Mouse (Mus musculus) cerebellum, adult 11-12 months (tissue): Measurements from ENCODE around the gene Ovol1.
A peak's percentile ranks its signal among the peaks of the same experiment; 100 is the strongest.

Source experiments
- DNase-seq: peaks from one replicate; pipeline ENCODE4 v3.0.0; 2022

The Ovol1 gene

DNA sequence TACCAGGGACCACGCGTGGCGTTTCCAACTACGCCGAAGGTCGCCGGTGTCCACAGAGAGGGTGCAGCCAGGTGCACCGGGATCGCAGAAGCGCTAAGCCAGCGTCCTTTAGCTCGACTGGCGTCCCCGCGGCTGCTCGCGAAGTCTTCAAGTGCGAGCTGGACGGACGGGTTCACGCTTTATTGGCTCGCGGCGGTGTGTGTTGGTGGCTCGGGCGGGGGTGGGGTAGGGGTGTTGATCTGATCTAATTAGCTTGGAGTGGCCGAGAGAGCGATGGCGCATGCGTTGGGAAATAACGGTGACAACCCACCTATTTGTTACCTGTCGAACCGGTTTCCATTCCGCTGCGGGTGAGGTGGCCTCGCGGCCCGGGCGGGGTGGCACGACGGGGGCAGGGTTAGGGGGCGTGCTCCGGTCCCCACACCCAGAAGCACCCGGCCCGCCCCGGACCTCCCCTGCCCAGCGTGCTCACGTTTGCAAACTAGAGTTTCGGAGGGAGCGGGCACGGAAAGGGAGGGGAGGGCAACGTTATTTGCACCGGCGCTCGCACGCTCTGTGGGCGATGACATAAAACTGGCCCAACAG, at the start of gene Ovol1:
Gene Ovol1, minus strand, starts transcription at position 190 of the 585 bp plus-strand sequence.
- no peak for DNase-seq

DNA sequence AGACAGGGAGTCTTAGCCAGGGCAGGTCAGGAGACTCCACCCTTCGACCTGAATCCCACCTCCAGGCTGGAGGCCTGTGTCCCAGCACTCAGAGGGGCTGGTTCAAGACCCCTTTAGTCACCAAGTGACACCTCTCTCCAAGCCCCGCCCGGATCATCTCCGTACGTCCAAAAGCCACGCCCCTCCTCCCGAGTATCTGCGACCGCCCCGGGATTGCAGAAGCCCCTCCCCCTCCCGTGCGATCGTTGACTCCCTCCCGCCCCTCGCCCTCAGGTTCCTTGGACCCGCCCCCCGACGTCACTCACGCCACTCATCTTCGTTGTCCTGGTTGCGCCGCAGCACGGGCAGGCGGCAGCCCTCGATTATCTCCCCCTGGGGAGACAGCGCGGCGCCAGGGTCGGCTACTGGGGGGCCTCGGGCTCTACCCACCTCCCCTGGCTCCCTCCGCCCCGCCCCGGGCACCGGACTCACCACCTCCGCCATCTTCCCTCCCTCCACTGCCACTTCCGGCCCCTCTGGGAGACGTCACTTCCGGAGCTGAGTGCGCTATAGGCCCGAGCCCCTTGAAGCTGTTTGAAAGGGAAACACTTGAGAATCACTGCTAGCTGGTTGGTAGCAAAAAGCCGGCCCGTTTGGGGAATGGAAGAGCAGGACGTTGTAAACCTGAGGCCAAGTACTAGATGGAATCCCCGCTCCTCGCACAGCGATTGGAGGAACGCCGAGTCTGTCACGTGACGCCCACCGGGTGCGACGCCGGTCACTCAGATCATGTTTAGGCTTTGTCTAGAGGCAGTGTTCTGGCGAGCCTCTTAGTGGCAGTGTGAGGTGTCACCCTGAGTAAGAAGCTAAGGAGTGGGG, 49.3 kb upstream of the Ovol1 start, which contains the start of gene Kat5:
Gene Kat5, minus strand, starts transcription at position 691 of the 858 bp plus-strand sequence.
- DNase-seq: peak; percentile 92

DNA sequence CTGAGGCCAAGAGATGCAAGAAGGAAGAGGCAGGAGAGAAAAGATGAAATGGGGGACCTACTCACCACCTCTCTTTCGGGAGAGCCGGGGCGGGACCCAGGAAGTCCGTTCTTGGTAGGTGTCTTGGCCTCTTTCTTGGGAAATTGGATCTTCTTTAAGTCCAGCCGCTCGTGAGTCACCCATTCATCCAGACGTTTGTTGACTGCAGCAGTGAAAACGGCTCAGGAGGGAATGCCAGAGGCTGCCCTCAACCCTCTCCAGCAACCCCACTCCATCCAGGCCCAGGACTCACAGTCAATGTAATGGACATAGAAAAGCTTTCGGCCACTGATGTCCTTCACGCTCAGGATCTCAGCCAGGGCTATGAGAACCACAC, 48.7 kb upstream of the Ovol1 start:
- DNase-seq: no peak

DNA sequence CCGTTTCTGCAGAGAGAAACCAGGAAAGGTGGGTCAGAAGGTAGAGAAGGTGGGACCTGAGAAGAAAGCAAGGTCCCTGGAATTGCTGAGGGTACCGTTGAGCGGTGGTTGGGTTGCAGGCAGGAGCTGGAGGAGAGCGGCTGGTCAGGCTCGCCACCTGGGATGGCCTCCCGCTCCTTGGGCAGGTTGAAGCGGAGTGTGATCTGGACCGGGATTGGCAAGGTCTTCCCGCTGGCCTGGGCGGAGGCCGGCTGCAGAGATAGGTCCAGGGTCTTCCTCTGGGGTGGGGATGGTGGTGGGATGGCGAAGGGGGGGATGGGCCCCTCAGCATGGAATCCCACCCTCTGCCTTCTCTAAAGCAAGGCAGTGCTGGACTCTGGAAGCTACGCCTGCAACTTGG, 48.3 kb upstream of the Ovol1 start:
- peak; percentile 36 for DNase-seq

DNA sequence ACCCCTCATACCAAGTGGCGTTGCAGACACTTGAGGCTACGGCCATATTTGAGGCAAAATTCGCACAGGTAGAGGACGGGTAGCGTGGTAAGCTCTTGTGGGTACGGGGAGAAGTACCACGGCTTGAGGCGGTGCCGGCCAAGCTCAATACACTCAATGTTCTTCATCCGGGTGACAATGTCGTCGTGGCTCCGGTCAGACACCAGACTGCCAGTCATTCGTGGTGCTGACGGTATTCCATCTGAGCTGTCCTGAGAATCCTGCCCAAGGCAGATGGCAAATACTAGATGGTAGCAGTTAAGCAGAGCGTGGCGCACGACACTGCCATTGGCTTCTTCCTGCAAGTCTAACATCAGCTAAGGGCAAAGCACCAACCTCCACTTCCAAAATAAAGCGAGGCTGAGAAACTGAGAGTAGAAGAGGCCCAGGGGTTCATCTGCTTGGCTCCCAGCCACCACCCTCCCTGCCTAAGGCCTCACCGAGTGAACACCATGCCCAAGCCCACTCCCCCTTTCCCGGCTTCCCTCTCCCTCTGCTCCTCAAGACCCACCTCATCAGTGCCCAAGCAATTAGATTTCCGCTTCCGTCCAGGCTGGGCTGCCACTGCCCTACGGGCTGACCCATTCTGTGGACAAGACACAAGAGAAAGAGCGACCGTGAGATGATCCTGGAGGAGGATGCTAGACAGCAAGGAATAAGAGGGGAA, 47.4 kb upstream of the Ovol1 start:
- peak; percentile 42 for DNase-seq

DNA sequence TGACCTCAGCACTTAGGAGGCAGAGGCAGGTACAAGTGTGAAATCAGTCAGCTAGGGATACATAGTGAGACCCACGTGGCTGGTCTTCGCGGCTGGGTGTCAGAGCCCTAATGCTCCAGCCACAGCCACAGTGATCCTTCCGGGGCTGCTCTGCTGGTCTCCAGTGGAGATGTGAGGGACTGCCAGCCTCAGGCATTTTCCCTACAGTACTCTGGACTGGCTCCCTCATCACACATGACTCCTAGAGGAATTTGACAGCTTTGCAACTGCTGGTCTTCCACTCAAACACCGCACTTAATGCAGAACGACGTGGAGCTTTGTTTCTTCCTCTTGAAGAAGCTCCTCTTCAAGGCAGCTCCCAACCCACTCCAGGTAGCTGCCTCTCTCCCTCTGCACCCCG, 45.8 kb upstream of the Ovol1 start:
- peak; percentile 8 for DNase-seq

DNA sequence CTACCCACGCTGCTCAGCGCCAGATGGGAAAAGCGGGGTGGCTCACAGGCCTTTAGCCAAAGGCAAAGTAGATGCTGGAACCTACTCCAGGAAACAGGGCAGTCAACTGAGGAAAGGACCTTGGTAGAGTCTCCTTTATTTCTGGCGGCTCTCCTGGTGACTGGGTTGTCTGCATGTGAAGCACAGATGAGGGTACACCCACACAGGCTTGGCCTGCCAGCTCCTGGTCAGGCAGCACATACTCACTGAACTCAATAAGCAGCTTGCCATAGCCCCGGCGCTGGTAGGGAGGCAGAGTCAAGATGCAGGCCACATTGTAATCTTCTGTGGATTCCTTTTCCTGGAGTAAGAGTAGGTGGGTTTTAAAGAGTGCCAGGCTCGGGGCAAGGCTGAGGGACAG, 44.7 kb upstream of the Ovol1 start:
- DNase-seq: peak; percentile 20

DNA sequence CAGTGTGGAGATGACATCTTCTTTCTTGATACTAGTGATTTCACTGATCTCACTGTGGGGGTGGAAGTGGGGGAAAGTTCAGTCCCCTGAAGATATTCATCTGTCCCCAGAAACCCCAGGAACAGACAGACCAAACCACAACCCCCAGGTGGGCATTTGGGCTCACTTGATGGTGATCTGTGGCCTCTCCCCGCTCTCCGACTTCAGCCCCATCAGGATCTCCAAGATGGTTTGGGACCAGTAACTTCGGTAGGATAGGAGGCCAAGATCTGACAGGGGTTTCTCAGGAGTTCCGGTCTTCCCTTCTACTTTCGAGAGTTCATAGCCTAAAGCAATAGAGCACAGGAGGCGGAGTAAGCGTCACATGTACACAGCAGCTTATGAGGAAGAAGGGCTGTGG, 43.2 kb upstream of the Ovol1 start:
- DNase-seq: peak; percentile 20

DNA sequence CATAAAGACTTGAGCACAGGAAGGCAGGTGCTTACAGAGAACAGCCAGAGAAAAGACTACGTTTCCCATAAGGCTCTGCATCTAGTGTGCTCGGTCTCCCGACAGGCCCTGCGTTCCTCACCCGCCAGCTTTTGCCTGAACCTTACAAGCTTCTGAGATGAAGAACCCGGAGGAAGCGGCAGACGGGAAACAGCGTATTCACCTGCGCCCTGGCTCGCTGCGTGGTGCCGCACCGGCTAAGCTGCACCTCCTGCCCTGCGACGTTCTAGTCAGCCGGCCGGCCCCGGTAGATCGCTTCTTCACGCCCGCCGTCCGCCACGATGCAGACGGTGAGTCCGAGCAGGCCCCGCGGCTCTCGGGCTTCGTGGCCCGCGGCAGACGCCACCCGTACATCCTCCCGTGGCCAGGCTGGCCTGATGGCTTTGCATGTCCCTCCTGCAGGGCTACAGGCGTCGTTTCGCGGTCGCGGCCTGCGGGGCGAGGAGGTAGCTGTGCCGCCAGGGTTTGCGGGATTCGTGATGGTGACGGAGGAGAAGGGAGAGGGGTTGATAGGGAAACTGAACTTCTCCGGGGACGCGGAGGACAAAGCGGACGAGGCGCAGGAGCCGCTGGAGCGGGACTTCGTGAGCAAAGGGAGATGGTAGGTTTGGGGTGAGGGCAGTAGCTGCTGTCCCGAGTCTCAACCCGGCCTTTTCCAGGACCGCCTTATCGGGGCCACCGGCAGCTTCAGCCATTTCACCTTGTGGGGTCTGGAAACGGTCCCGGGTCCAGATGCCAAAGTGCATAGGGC, 41.5 kb upstream of the Ovol1 start, which contains the start of gene Rnaseh2c:
Gene Rnaseh2c, plus strand, starts transcription at position 122 of the 790 bp plus-strand sequence.
- peak; percentile 79 for DNase-seq

DNA sequence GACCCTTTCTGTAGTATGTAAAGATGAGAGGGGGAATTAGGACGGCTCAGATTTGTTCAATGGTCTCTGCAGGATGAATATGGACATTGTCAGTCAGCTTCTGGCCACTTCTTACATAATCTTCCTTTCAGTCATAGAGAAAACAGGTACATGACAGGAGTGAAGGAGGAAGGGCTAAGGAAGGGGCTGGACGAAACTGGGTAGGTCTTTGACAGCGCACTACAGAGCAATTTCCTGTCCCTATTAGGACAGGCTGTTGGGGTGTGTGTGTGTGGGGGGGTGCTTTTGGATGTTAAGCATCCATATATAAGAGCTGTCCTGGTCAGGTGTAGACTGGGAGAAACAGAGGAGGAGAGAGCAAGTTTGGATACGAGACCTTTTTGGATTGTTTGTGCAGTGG, 38.8 kb upstream of the Ovol1 start:
- no peak for DNase-seq

DNA sequence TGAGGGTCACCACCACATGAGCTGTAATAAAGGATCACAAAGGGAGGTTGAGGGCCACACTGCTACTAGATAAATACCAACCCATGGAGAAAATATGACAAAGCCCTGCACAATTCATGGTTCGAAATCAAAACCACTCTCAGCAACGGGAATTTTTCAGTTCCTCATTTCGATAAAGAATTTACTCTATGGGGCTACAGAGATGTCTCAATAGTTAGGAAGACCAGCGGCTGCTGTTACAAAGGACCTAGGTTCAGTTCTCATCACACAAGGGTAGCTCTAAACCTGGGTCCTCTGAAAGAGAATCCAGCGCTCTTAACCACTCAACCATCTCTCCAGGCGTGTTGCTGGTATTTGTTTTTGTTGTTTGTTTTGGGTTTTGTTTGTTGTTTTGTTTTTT, 31.4 kb upstream of the Ovol1 start:
- DNase-seq: no peak

DNA sequence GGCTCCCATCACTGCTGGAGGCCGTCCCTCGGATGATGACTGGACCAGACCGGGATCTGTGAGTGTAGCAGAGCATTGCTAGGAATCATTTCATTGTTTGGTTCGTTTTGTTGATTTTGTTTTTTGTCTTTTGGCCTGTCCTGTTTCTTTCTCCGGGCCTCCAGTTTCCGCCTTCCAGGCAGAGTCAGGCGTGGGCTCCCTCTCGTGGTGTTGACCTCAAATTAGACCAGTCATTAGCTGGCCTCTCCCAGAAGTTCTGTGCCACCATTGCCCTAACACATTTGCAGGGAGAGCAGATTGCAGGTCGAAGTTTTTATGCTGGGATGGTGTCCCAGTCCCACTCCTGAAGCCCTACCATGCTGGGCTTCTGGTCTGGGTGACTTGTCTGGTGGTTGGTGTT, 28.7 kb upstream of the Ovol1 start:
- DNase-seq: no peak

DNA sequence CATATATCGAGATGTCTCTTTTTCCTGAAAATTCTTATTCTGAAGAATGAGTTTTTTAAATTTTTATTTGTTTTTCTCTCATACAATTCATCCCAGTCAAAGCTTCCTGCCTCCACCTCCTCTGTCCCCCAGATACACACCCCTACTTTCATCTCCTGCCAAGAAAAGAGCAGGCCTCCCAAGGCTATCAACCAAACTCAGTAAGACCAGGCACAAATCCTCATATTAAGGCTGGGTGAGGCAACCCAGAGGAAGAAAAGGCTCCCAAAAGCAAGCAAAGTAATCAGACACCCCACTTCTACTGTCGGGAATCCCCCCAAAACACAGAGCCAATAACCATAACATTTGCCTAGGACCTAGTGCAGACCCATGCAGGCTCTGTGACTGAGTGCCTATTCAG, 21.5 kb upstream of the Ovol1 start:
- no peak for DNase-seq

DNA sequence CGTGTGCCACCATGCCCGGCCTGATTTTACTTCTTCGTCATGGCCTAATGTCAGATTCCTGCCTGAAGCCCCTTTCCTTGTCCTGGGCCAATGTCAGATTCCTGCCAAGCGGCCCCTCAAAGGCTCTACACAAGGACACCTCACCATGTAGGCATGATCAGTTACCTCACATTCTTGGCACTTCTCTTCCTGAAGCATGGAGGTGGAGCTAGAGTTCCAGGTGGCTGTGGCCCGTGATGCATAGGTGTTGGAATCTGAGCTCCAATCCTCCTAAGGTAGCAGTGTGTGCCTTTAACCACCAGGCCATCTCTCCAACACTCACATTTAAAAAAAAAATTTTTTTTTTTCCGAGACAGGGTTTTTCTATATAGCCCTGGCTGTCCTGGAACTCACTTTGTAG, 20.3 kb upstream of the Ovol1 start:
- DNase-seq: no peak

DNA sequence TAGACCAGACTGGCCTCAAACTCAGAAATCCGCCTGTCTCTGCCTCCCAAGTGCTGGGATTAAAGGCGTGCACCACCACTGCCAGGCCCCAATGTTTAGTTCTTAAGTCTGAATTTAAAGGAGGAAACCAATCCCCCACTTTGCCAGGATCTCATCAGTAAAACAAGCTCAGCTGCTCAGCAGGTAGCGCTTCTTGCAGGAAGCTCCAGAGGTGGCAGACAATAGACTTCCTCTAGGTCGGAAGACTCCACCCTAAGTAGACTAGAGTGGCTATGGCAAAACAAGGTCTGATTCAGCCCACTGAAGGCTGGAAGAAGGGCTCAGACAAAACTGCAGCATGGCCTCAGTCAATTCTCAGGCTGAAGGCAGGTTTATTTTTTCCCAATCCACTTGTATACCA, 19.5 kb upstream of the Ovol1 start:
- DNase-seq: no peak

DNA sequence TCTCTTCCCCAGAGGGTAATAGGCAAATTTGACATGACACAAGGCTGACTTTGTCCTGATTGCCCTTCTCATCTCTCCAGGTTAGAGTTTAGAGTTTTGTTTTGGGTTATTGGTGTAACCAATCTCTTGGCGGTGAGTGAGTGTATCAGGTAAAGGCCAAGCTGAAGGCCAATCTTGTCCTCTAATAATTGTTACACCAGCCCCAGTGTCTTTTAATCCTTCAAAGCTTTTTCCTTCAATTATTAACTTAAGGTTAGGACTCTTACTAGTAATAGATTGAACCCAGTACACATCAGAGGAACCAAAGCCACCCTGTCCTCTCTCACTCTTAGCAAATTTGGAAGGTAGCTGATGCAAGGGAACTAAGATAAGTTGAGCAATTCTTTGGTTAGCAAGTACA, 14.9 kb upstream of the Ovol1 start:
- no peak for DNase-seq

DNA sequence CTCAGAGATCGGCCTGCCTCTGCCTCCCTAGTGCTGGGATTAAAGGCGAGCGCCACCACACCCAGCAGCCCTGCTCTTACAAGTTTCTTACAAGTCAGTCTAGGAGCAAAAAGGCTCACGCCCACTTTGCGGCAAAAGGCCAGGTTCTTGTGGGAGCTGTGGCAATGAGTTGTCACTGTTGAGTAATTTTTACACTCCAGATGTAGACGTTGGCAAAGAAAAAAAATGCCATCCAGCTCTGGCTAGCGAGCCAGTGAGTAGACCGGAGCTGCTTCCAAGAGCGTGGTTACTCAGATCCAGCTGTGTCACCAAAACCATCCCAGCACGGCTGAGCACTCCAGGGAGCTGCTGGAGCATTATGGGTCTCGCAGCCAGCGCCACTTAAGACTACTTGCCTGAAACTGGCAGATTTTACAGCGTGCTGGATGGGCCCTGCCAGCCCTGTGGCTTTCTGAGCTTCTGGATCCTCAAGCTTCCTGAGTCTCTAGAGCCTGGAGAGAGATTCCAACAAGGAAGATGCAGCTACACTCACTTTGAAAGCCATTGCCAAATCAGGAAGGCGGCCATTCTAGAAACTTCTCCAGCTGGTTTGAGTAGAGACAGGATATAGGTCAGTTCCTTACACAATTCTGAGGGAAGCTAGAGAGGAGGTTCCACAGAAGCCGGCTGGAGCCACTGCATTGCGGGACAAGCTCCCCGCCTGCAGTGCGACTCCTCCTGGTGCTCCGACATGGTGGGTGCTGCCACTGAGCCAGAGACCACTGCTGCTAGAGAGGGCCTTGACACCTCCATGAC, 12.1 kb upstream of the Ovol1 start:
- DNase-seq: no peak

DNA sequence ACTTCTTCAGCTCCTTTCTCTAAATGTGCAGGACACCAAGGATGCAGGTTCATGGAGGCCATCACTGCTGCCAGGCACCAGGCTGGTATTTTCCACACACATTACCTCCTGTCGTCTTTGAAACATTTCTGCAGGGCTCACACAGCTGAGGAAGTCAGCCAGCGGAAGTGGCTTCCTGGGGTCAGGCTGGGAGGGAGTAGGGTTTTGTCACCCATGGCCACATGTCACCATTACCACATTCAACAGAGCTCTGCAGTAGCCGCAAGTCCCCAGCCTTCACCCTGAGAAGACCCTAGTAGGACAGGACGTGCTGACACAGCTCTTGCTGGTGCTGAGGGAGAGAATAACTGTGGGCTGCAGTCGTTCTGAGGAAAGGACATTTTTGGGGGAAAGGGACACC, 11.4 kb upstream of the Ovol1 start:
- DNase-seq: no peak

DNA sequence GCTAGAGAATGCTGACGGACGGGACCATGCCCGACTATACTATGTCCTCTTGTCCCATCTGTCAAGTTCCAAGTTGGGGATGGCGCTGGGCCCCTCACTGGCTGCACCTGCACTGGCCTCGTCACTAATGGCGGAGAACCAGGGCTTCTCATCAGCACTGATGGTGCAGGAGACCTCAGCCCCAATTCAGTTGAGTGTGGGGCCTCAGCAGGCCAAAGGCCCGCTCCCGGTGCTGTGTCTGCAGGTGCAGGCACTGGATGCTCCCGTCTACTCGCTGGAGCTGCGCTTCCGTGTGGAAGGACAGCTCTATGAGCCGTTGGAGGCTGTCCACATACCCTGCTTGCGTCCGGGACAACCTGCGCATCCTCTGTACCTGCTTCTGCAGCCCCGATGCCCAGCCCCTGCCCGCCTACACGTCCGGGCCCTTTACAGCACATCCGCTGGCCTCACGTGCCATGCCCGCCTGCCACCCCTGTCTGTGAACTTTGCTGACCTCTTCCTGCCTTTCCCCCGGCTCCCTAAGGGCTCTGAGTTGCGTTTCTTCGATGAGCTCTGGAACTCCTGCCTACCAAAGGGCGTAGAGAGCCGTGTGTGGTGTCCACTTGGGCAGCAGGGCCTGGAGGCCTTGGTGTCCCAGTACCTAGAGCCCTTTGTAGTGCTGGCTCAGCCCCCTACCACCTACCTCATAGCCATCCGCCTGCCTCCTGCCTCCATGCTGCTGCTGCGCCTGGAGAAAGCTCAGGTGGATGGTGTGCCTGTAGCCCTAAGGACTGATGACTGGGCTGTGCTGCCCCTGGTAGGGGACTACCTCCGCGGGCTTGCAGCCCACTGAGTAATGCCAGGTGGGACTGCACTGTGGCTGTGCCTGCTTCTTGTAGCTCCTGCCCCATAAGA, 10.2 kb upstream of the Ovol1 start:
- peak; percentile 28 for DNase-seq

DNA sequence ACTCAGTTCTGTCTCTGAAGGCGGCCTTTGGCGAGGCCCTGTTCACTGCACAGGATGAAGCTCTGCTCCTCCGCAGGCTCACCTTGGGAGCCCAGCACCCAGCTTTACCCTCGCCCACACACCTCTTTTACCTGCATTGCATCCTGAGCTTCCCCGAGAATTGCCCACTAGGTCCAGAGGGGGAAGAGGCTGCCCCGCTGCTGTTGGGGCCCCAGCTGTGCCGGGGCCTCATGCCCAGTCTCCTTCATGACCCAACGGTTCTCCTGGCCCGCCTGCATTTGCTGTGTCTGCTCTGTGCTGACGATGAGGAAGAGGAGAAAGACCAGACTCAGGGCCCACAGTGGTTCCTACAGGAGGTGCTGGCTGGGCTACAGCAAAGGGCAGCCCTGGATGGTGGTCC, 9.1 kb upstream of the Ovol1 start:
- peak; percentile 32 for DNase-seq
